Mouse (Mus musculus) erythroblast, embryonic 14.5 days (primary cell): Measurements from ENCODE around the gene Ppih.

ENCODE experiments used
- GATA1 ChIP-seq: IDR thresholded peaks from 2 replicates; pipeline ENCODE4 v1.6.1; 2012; ENCODE audit warnings: low read length, inconsistent platforms, mixed read lengths
- TAL1 ChIP-seq: IDR thresholded peaks from 3 replicates; pipeline ENCODE4 v1.6.1; 2012; ENCODE audit warnings: low read length, inconsistent platforms, mixed read lengths

GRCm38 (mm10) chr4:119292771-119293573, 27.4 kb downstream of the Ppih start:
- TF ChIP-seq TAL1 (no peak), GATA1 (peak; percentile 38; the same call in 1 of the 2 replicates)
